Mouse (Mus musculus): ENCODE results near the gene Vsig10l. TPM values are rescaled to one million over a fixed set of nuclear protein-coding genes. Genes with fewer than 3 reads are reported as not detected.

Vsig10l gene
- polyA plus RNA-seq, 1 experiment = 5.7 TPM

DNA sequence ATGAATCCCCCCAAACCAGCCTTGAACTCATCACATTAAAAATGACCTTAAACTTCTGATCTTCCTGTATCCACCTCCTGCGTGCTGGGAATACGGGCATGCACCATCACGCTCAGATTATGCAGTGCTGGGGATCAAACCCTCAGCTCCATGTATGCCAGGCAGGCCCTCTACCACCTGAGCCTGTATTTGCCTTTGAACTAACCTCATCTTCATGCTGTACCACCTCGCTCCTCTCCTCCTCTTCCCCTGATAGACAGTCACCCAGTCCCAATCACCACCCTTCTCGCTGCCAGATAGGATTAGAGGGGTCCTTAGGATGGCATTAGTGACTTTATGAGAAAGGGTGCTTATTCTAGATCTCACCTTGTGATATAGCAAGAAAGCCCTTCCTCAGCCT, 52.1 kb downstream of the Vsig10l start:
- H3K4me3 ChIP-seq (replicated peaks; ENCODE audit: control insufficient read depth, low read depth, low read length) = no peak overlapping the region
- H3K27ac ChIP-seq (ENCODE audit: control insufficient read depth, insufficient read depth, low read depth, low read length, poor library complexity) = no peak overlapping the region
- no peak for TF ChIP-seq CTCF (IDR thresholded peaks at IDR 0.05; ENCODE audit: control insufficient read depth, insufficient read depth, low read length)
- 81% methylated on average over 5 of the region's 5 CpGs for WGBS
- no peaks in the 10 kb centered on the region for H3K4me1 ChIP-seq (ENCODE audit: control insufficient read depth, insufficient read depth, low read length)

DNA sequence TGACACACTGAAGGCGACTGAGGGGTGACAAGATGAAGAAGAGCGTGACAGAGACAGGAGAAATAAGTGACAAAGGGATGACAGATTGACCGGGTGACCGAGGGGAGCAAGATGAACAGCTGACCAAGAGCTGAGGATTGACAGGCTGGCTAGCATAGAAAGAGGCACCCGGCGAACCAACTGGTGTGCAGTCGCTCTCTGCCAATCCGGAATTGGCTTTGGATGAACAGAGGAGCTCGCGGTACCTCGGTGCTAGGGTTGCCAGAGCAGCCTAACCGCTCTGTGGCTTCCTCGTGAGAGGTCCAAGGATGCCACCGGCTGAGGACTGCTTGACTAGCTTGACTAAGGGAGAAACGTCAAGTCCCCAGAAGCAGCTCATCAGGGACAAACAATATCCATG, 55.4 kb downstream of the Vsig10l start:
- TF ChIP-seq CTCF (IDR thresholded peaks at IDR 0.05; ENCODE audit: control insufficient read depth, insufficient read depth, low read length) (no peak), POLR2A (IDR thresholded peaks at IDR 0.05; ENCODE audit: borderline replicate concordance, control insufficient read depth, low read depth, low read length) (no peak)
- Histone ChIP-seq H3K4me1 (ENCODE audit: control insufficient read depth, insufficient read depth, low read length) (no peaks in the 10 kb centered on the region), H3K4me3 (replicated peaks; ENCODE audit: control insufficient read depth, low read depth, low read length) (no peak overlapping the region), H3K27ac (ENCODE audit: control insufficient read depth, insufficient read depth, low read depth, low read length, poor library complexity) (no peak overlapping the region)
- 84% methylated on average over 15 of the region's 15 CpGs for WGBS

Other genes with a start within 250 kb of the Vsig10l start
- 3.4 and 17.7 TPM in 2 replicates for gene Zfp715, start 149.9 kb upstream of the Vsig10l start, polyA plus RNA-seq (2011; ENCODE audit: insufficient read depth, insufficient read length, low replicate concordance, missing spikeins)
- gene Siglecf, start 111.8 kb upstream of the Vsig10l start, polyA plus RNA-seq (2011; ENCODE audit: insufficient read depth, insufficient read length, low replicate concordance, missing spikeins) = 0.75 and 3.3 TPM in 2 replicates
- gene Siglecg, start 54.9 kb upstream of the Vsig10l start, polyA plus RNA-seq (2011; ENCODE audit: insufficient read depth, insufficient read length, low replicate concordance, missing spikeins) = 33.1 and 73.3 TPM in 2 replicates
- 1.9 and 2.1 TPM in 2 replicates for gene Lim2, start 35.5 kb upstream of the Vsig10l start, polyA plus RNA-seq (2011; ENCODE audit: insufficient read depth, insufficient read length, low replicate concordance, missing spikeins)
- 18.5 and 43.6 TPM in 2 replicates for gene Nkg7, start 26.1 kb upstream of the Vsig10l start, polyA plus RNA-seq (2011; ENCODE audit: insufficient read depth, insufficient read length, low replicate concordance, missing spikeins)
- gene Cldnd2, start 22.4 kb upstream of the Vsig10l start, polyA plus RNA-seq (2011; ENCODE audit: insufficient read depth, insufficient read length, low replicate concordance, missing spikeins) = 2.0 and 4.7 TPM in 2 replicates
- 149 and 240 TPM in 2 replicates for gene Etfb, start 19.1 kb upstream of the Vsig10l start, polyA plus RNA-seq (2011; ENCODE audit: insufficient read depth, insufficient read length, low replicate concordance, missing spikeins)
- gene Gm45233, start 19.0 kb upstream of the Vsig10l start, polyA plus RNA-seq (2011; ENCODE audit: insufficient read depth, insufficient read length, low replicate concordance, missing spikeins) = not detected in 2 replicates
- gene Iglon5, start 26.9 kb downstream of the Vsig10l start, polyA plus RNA-seq (2011; ENCODE audit: insufficient read depth, insufficient read length, low replicate concordance, missing spikeins) = not detected in 2 replicates
- gene 4931406B18Rik, start 42.8 kb downstream of the Vsig10l start, polyA plus RNA-seq (2011; ENCODE audit: insufficient read depth, insufficient read length, low replicate concordance, missing spikeins) = 0.85 TPM in 1 of 2 replicates, not detected in the other
- 14.2 and 48.4 TPM in 2 replicates for gene Cd33, start 81.3 kb downstream of the Vsig10l start, polyA plus RNA-seq (2011; ENCODE audit: insufficient read depth, insufficient read length, low replicate concordance, missing spikeins)
- gene Zfp658, start 99.1 kb downstream of the Vsig10l start, polyA plus RNA-seq (2011; ENCODE audit: insufficient read depth, insufficient read length, low replicate concordance, missing spikeins) = 1.3 and 2.9 TPM in 2 replicates
- 1.7 TPM in 2 replicates for gene Zfp719, start 116.5 kb downstream of the Vsig10l start, polyA plus RNA-seq (2011; ENCODE audit: insufficient read depth, insufficient read length, low replicate concordance, missing spikeins)
- 1.6 TPM in 1 of 2 replicates, not detected in the other for gene Zfp819, start 144.0 kb downstream of the Vsig10l start, polyA plus RNA-seq (2011; ENCODE audit: insufficient read depth, insufficient read length, low replicate concordance, missing spikeins)
- not detected in 2 replicates for gene Ceacam18, start 171.6 kb downstream of the Vsig10l start, polyA plus RNA-seq (2011; ENCODE audit: insufficient read depth, insufficient read length, low replicate concordance, missing spikeins)
- gene Siglece, start 197.0 kb downstream of the Vsig10l start, polyA plus RNA-seq (2011; ENCODE audit: insufficient read depth, insufficient read length, low replicate concordance, missing spikeins) = 14.5 and 24.2 TPM in 2 replicates
- gene Ctu1, start 208.9 kb downstream of the Vsig10l start, polyA plus RNA-seq (2011; ENCODE audit: insufficient read depth, insufficient read length, low replicate concordance, missing spikeins) = 2.4 and 3.6 TPM in 2 replicates
- gene Klk14, start 227.3 kb downstream of the Vsig10l start, polyA plus RNA-seq (2011; ENCODE audit: insufficient read depth, insufficient read length, low replicate concordance, missing spikeins) = not detected in 2 replicates
- not detected in 2 replicates for gene Klk13, start 249.4 kb downstream of the Vsig10l start, polyA plus RNA-seq (2011; ENCODE audit: insufficient read depth, insufficient read length, low replicate concordance, missing spikeins)